Mouse (Mus musculus) lung, embryonic 15.5 days (tissue): ENCODE measurements around the gene Tnnt3. TPM values are rescaled to one million over a fixed set of nuclear protein-coding genes. Genes with fewer than 3 reads are reported as not detected.

ENCODE experiments used
- ATAC-seq: fragments of 200-750 bp; cut with Nextera tagmentation; 2 replicates; pipeline ENCODE4 v1.8.0; 2017; ENCODE audit warnings: moderate number of reproducible peaks, borderline replicate concordance; ENCODE audit not compliant: low FRiP score, low TSS enrichment; ENCODE audit errors: extremely low read depth
- H3K27ac ChIP-seq: fragments of 300-500 bp; sonication (generic); 2 replicates; pipeline ENCODE4 v1.5.1; 2015; ENCODE audit warnings: moderate library complexity, mild to moderate bottlenecking, inconsistent platforms
- H3K27me3 ChIP-seq: fragments of 300-500 bp; sonication (generic); 2 replicates; pipeline ENCODE4 v1.6.1; 2015; ENCODE audit warnings: inconsistent platforms
- H3K36me3 ChIP-seq: fragments of 300-500 bp; sonication (generic); 2 replicates; pipeline ENCODE4 v1.6.1; 2015; ENCODE audit warnings: inconsistent platforms
- H3K4me1 ChIP-seq: fragments of 300-500 bp; sonication (generic); 2 replicates; pipeline ENCODE4 v1.6.1; 2015; ENCODE audit warnings: inconsistent platforms
- H3K4me2 ChIP-seq: fragments of 300-500 bp; sonication (generic); 2 replicates; pipeline ENCODE4 v1.6.1; 2015; ENCODE audit warnings: inconsistent platforms, mild to moderate bottlenecking, moderate library complexity
- H3K4me3 ChIP-seq: fragments of 300-500 bp; sonication (generic); 2 replicates; pipeline ENCODE4 v1.5.1; 2015; ENCODE audit warnings: mild to moderate bottlenecking, inconsistent platforms
- H3K9ac ChIP-seq: fragments of 300-500 bp; sonication (generic); 2 replicates; pipeline ENCODE4 v1.6.1; 2015; ENCODE audit warnings: inconsistent platforms
- H3K9me3 ChIP-seq: fragments of 300-500 bp; sonication (generic); 2 replicates; pipeline ENCODE4 v1.6.1; 2016; ENCODE audit warnings: inconsistent platforms
- WGBS: fragments of 180-500 bp; shearing (Covaris S2); methylation state at CpG from one replicate; pipeline ENCODE4 v1.1.7; 2015; 5-methylcytosine and 5-hydroxymethylcytosine counted together
- polyA plus RNA-seq: library from polyadenylated mRNA; unstranded; fragments of >200 nt; fragmentation: Nextera tagmentation; extraction: Ambion mirVana; gene quantifications from 2 replicates; pipeline ENCODE4 v1.2.1, GENCODE M21; 2015

The Tnnt3 gene
- polyA plus RNA-seq, 1 experiment from 2014 or later, result 2.5 TPM

DNA sequence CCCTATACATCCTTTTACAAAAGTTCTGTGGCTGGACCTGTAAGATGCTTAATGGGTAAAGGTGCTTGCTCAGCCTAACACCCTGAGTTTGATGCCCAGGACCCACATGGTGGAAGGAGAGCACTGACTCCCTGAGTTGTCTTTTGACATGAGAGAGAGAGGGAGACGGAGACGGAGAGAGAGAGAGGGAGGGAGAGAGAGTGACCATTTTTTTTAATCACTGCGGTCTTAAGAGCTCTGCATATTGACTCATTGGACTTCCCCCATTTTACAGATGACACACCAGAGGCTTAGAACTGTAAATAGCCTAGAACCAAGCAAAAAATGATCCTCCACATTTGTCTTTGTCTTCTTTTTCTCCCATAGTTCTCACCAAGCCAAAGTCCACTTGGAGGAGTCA, 10.6 kb upstream of the Tnnt3 start:
- Histone ChIP-seq H3K4me3 (no peak overlapping the region), H3K9me3 (no peaks in the 10 kb centered on the region), H3K36me3 (peaks cover 46% of the 10 kb centered on the region), H3K4me1 (peaks cover 18% of the 10 kb centered on the region), H3K27me3 (no peaks in the 10 kb centered on the region), H3K4me2 (no peak overlapping the region), H3K9ac (no peak overlapping the region), H3K27ac (peak overlapping the region; percentile 65; the same call in 1 of the 2 replicates)
- WGBS, result 51% methylated on average over 3 of the region's 3 CpGs
- ATAC-seq, result no peak

- WGBS, result 55% methylated on average over 8 of the region's 8 CpGs
- no peak for ATAC-seq
- Histone ChIP-seq H3K27ac (no peak overlapping the region), H3K9me3 (no peaks in the 10 kb centered on the region), H3K9ac (no peak overlapping the region), H3K36me3 (peaks cover 42% of the 10 kb centered on the region), H3K4me1 (no peaks in the 10 kb centered on the region), H3K27me3 (no peaks in the 10 kb centered on the region), H3K4me3 (no peak overlapping the region), H3K4me2 (no peak overlapping the region)
Measured at GRCm38 (mm10) chr7:142493535-142493934, 5.1 kb upstream of the Tnnt3 start.

DNA sequence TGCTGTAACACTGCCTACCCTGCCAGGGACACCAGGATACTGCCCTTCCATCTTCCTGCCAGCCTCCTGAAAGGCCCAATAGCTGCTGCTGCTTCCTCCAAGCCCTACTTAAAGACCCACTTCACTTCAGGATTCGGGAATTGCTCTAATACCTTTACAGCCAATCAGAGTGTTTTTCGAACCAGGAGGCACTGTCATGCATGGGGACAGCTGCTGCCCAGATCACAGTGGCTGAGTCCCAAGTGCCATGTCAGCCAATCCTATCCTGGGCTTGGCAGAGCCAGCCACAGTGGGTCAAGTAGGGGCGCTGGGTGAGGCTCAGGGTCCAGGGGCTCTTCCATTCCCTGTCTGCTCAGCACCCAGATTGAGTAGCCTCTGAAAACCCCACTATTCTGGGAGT, 2.5 kb upstream of the Tnnt3 start:
- Histone ChIP-seq H3K4me1 (peaks cover 7% of the 10 kb centered on the region; the same call in 1 of the 2 replicates), H3K9me3 (no peaks in the 10 kb centered on the region), H3K4me3 (no peak overlapping the region), H3K36me3 (peaks cover 17% of the 10 kb centered on the region), H3K4me2 (no peak overlapping the region), H3K9ac (no peak overlapping the region), H3K27me3 (no peaks in the 10 kb centered on the region), H3K27ac (no peak overlapping the region)
- ATAC-seq, result no peak
- WGBS, result 79% methylated on average over 3 of the region's 3 CpGs

DNA sequence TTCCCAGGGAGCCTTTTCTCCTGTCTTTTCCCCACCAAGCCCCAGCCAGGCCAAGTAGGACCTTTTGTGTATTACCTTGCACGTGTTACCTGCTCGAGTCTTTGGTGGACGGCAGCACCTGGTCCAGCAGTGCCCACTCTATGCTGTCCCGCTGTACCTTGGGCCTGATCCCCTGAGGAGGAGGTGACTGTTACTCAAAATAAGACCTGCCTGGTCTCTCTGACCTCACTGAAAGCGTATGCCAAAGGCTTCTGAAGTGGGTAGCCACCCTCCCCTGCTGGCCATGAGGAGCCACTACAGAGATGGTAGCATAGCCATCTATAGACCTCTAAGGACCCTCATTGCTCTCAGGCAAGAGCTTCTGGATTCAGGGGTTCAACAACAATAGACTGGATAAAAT, 1.8 kb upstream of the Tnnt3 start:
- Histone ChIP-seq H3K9me3 (no peaks in the 10 kb centered on the region), H3K27me3 (no peaks in the 10 kb centered on the region), H3K27ac (no peak overlapping the region), H3K4me2 (no peak overlapping the region), H3K4me3 (no peak overlapping the region), H3K4me1 (peaks cover 7% of the 10 kb centered on the region; the same call in 1 of the 2 replicates), H3K9ac (no peak overlapping the region), H3K36me3 (peaks cover 12% of the 10 kb centered on the region; the same call in 1 of the 2 replicates)
- no peak for ATAC-seq
- 88% methylated on average over 5 of the region's 5 CpGs for WGBS

DNA sequence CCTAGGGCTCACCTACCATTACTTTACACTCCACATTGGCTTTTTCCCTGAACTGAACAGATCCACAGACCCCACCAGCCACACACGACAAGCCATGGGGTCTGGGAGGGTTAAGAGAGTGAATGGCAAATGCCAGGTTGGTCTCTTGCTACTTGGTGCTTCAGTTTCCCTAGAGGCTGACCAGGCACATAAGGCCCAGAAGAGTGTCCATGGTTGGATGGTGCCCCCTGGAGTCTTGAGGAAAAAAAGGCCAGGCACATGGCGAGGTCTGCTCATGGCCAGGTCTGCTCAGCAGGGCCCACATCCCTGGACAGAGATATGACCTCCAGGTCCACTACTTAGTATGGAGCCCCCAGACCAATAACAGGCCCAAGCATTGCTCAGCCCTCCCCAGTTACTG, 861 bp upstream of the Tnnt3 start:
- H3K9ac ChIP-seq, result no peak overlapping the region
- H3K27me3 ChIP-seq, result no peaks in the 10 kb centered on the region
- no peak overlapping the region for H3K4me2 ChIP-seq
- no peaks in the 10 kb centered on the region for H3K9me3 ChIP-seq
- no peak overlapping the region for H3K27ac ChIP-seq
- H3K36me3 ChIP-seq, result peaks cover 10% of the 10 kb centered on the region; the same call in 1 of the 2 replicates
- peak; percentile 36; the same call in 1 of the 2 replicates for ATAC-seq
- WGBS, result 91% methylated on average over 2 of the region's 2 CpGs
- peaks cover 7% of the 10 kb centered on the region; the same call in 1 of the 2 replicates for H3K4me1 ChIP-seq
- H3K4me3 ChIP-seq, result no peak overlapping the region

GRCm38 (mm10) chr7:142499010-142499721, 530 bp downstream of the Tnnt3 start:
- Histone ChIP-seq H3K36me3 (peaks cover 6% of the 10 kb centered on the region; the same call in 1 of the 2 replicates), H3K4me2 (no peak overlapping the region), H3K4me1 (peaks cover 7% of the 10 kb centered on the region; the same call in 1 of the 2 replicates), H3K27ac (peak overlapping the region; percentile 44), H3K9me3 (no peaks in the 10 kb centered on the region), H3K27me3 (no peaks in the 10 kb centered on the region), H3K4me3 (no peak overlapping the region), H3K9ac (no peak overlapping the region)
- no peak for ATAC-seq
- 39% methylated on average over 5 of the region's 5 CpGs for WGBS

DNA sequence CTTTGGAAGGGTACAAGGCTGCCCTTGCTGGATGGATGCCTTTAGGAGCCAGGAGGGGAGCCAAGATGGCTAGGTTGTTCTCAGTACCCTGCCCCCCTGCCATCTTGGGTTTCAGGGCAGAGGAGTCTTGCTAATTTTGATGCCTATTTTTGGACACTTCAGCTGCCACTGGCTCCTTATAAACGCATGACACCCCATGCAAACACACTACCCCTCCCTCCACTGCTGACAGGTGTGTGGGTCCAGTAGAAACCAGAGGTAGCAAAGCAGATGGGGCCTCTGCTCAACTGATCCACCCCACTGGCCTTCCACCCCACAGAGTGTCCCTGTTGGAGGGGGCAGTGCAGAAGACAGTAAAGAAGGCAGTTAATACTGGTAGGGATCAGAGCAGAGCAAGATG, 1.4 kb downstream of the Tnnt3 start:
- Histone ChIP-seq H3K27me3 (no peaks in the 10 kb centered on the region), H3K36me3 (peaks cover 4% of the 10 kb centered on the region; the same call in 1 of the 2 replicates), H3K27ac (no peak overlapping the region), H3K4me2 (no peak overlapping the region), H3K4me1 (peaks cover 7% of the 10 kb centered on the region; the same call in 1 of the 2 replicates), H3K9ac (no peak overlapping the region), H3K9me3 (no peaks in the 10 kb centered on the region), H3K4me3 (no peak overlapping the region)
- 73% methylated on average over 1 of the region's 1 CpGs for WGBS
- no peak for ATAC-seq

- WGBS, result 69% methylated on average over 4 of the region's 4 CpGs
- H3K9ac ChIP-seq, result no peak overlapping the region
- H3K4me3 ChIP-seq, result no peak overlapping the region
- H3K4me1 ChIP-seq, result peaks cover 22% of the 10 kb centered on the region
- no peaks in the 10 kb centered on the region for H3K36me3 ChIP-seq
- H3K27ac ChIP-seq, result no peak overlapping the region
- no peak overlapping the region for H3K4me2 ChIP-seq
- no peaks in the 10 kb centered on the region for H3K9me3 ChIP-seq
- no peak for ATAC-seq
- no peaks in the 10 kb centered on the region for H3K27me3 ChIP-seq
Measured at GRCm38 (mm10) chr7:142503206-142503605, 4.6 kb downstream of the Tnnt3 start.

DNA sequence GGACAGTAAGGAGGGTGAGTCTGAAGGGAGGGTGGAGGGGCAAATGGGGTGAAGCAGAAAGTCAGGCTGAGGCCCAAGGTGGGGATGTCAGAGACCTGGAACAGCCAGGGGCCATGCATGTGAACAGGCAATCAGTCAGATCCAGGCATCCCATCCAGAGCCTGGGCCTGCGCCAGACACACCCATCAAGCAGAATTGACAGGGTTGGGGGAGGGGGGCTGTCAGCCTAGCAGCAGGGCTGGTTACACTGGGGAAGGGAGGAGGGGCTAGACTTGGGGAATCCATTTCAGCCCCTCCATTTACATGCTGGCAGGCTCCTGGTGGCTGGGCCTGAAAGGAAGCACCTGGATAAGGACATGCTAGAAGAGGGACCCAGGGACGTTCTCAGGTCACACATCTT, 7.3 kb downstream of the Tnnt3 start:
- Histone ChIP-seq H3K36me3 (no peaks in the 10 kb centered on the region), H3K9me3 (no peaks in the 10 kb centered on the region), H3K4me2 (no peak overlapping the region), H3K4me1 (peaks cover 31% of the 10 kb centered on the region), H3K27me3 (no peaks in the 10 kb centered on the region), H3K4me3 (no peak overlapping the region), H3K9ac (no peak overlapping the region), H3K27ac (0 out of 2 replicates have a peak overlapping the region, but pooled peaks have one; percentile 22)
- no peak for ATAC-seq
- 33% methylated on average over 2 of the region's 2 CpGs for WGBS

- Histone ChIP-seq H3K27ac (0 out of 2 replicates have a peak overlapping the region, but pooled peaks have one; percentile 22), H3K9me3 (no peaks in the 10 kb centered on the region), H3K4me2 (no peak overlapping the region), H3K4me1 (peaks cover 35% of the 10 kb centered on the region), H3K27me3 (no peaks in the 10 kb centered on the region), H3K36me3 (no peaks in the 10 kb centered on the region), H3K4me3 (no peak overlapping the region), H3K9ac (no peak overlapping the region)
- ATAC-seq, result no peak
- 36% methylated on average over 4 of the region's 4 CpGs for WGBS
Measured at GRCm38 (mm10) chr7:142506501-142506900, 7.9 kb downstream of the Tnnt3 start.

GRCm38 (mm10) chr7:142507453-142507852, 8.8 kb downstream of the Tnnt3 start:
- no peak overlapping the region for H3K4me2 ChIP-seq
- ATAC-seq, result no peak
- 94% methylated on average over 9 of the region's 9 CpGs for WGBS
- peaks cover 35% of the 10 kb centered on the region for H3K4me1 ChIP-seq
- H3K36me3 ChIP-seq, result no peaks in the 10 kb centered on the region
- H3K4me3 ChIP-seq, result no peak overlapping the region
- H3K9ac ChIP-seq, result no peak overlapping the region
- H3K27ac ChIP-seq, result no peak overlapping the region
- no peaks in the 10 kb centered on the region for H3K9me3 ChIP-seq
- H3K27me3 ChIP-seq, result no peaks in the 10 kb centered on the region

DNA sequence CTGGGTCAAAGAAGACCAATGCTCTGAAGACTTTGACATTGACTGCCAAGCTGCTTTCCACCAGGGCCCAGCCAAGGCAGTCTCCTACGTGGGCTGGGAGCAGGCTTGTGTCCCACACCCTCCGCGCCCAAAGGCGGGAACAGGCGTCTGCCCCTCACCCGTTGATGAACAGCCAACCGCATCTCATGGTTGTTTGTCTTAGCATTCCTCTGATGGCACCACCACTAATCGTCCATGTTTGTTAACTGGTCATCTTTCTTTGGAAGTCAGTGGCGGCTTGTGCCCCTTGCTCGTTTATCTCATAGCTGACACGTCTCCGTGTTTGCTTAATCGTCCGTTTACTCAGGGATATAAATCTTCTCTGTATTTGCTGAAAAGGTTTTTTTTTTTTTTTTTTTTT, 10.9 kb downstream of the Tnnt3 start:
- Histone ChIP-seq H3K36me3 (no peaks in the 10 kb centered on the region), H3K4me3 (no peak overlapping the region), H3K4me1 (peaks cover 35% of the 10 kb centered on the region), H3K27me3 (no peaks in the 10 kb centered on the region), H3K9me3 (no peaks in the 10 kb centered on the region), H3K27ac (peak overlapping the region; percentile 83), H3K4me2 (no peak overlapping the region), H3K9ac (no peak overlapping the region)
- ATAC-seq, result no peak
- 13% methylated on average over 14 of the region's 14 CpGs for WGBS
